Mouse (Mus musculus) neutrophil, adult 83 days (primary cell): ENCODE measurements around the gene Stat1. TPM values are rescaled to one million over a fixed set of nuclear protein-coding genes. Genes with fewer than 3 reads are reported as not detected.

Source experiments
- total RNA-seq, 2 experiments: library from RNA; stranded (reverse); gene quantifications; one replicate each; pipeline ENCODE4 v1.2.4; 2023

The Stat1 gene
- total RNA-seq, result 100 to 1,000 TPM; 133 to 138 TPM

DNA sequence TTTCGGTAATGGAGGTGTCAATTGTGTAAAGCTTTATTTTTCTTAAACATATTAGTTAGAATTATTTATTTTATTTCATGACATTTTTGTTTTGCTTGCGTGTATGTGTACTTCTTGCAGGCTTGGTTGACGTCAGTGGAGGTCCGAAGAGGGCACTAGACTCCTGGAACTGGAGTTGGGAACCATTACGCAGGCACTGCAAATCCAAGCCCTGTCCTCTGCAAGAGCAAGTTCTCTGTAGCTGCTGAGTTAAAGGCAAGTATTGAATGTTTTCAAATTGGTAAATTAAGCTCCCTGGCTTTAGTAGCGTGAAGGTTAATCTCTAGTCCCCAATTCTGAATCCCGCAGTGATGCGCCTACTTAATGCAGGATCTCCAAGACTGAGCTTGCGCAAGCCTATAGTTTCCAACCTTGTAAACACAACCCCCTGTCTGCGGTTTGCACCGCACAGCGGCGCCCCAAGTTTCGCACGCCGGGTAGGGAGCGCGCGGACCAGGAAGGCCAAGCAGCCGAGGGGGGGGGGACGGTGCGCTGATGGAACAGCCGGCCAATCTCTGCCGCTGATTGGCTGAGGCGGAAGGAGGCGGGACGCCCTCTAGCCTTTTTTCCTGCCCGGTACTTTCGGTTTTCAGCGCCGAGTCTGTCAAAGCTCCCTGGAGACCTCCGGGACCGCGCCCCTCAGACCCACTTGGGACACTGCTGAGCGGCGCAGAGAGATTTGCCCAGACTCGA, at the start of gene Stat1:
TSS of gene Stat1 (plus strand) at position 581 of the 732 bp plus-strand sequence.

Other genes with a start within 250 kb of the Stat1 start
- gene Myo1b, start 203.4 kb upstream of the Stat1 start, total RNA-seq, result 1 to 10 TPM in 1 of 2 experiments, under 1 TPM in 1; 0.66 to 1.1 TPM
- 10 to 100 TPM; 37.3 to 45.4 TPM for gene Stat4, start 132.3 kb upstream of the Stat1 start, total RNA-seq
- gene Gls, start 113.8 kb downstream of the Stat1 start, total RNA-seq, result 100 to 1,000 TPM in 1 of 2 experiments, 10 to 100 TPM in 1; 79.7 to 109 TPM